1 mouse cellular context compared by ENCODE assay signal in genomic region chr5:30701866-30702265, GRCm38 (mm10).
TF ChIP-seq lines count a peak whose summit lies in the region.

No protein-coding gene starts in this region.

TF ChIP-seq in MEL, 35 proteins besides CTCF, POLR2A, EP300 and RAD21:
- TF ChIP-seq TAL1 (IDR thresholded peaks at IDR 0.05; ENCODE audit: low read length) (no peak), POLR2AphosphoS2 (IDR thresholded peaks at IDR 0.05; ENCODE audit: low read length) (no peak), KAT2A (conservative IDR thresholded peaks at IDR 0.05; ENCODE audit: low read depth, low read length) (no peak), ETS1 (IDR thresholded peaks at IDR 0.05; ENCODE audit: low read depth, low read length) (peak; percentile 25; the same call in 1 of the 2 replicates), E2F4 (IDR thresholded peaks at IDR 0.05; ENCODE audit: borderline replicate concordance, low read depth, low read length) (no peak)
TF ChIP-seq in MEL: peak in this region for 1.
